Mouse (Mus musculus): ENCODE results near the gene Enoph1. TPM values are rescaled to one million over a fixed set of nuclear protein-coding genes. Genes with fewer than 3 reads are reported as not detected.

Enoph1 gene
- total RNA-seq, 2 experiments from 2014 or later = 6.7 to 9.0 TPM

DNA sequence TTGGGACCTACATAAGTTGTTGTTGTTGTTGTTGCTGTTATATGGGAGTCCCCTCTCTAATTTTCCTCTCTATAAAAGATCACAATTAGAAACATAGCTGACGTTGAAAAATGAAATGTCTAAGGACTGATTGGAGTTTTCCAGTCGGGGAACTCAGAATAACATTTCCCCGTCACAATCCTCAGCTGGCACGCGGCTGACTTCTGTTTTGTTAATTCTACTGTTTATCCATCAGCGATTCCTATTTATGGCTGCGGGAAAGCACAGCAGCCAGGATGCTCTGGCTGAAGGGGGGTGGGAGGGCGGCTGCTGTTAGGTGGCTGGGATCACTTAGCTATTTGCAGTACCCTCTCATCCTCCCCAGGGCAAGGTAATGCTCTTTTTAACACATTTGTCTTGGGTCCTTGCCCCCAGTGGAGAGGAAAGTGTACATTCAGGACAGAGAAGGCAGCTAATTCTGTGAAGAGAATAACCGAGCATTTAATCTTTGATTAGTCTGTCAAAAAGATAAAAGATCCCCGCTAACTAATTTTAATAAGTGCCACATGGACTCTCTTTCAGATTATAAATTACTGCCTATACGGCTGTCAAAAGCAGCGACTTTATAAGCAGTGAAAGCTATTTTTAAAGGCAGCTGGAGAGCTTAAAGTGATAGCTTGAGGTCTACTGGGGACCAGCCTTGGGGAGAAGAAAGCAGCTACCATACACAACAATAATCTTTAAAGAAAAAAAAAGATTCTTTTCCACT is 50.9 kb downstream of the Enoph1 start:
- no peak for TF ChIP-seq CTCF (IDR thresholded peaks at IDR 0.05)
- no peak overlapping the region for H3K27ac ChIP-seq
- intact Hi-C loops (cut with DNase I) = no loop called here
- H3K4me3 ChIP-seq = no peak overlapping the region
- no peak for DNase-seq

DNA sequence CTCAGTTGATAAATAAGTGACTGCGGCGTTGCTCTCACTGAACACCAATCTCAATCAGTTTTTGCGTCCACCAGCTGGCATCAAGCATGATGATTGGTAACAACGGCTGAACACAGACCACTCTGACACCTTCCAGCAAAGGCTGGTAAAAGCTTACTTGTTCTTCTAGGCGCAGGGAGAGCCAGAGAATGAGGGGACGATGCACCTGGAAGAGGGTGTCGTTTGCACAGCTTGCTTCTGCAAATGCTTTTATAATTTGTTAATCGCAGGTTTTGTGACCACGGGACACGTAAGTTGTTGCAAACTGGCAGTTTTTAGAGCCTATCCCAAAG is 51.4 kb downstream of the Enoph1 start:
- DNase-seq = no peak
- intact Hi-C loops (cut with DNase I) = no loop called here
- 0 out of 2 replicates have a peak overlapping the region, but pooled peaks have one; percentile 2 for H3K4me3 ChIP-seq
- TF ChIP-seq CTCF (IDR thresholded peaks at IDR 0.05) = no peak
- H3K27ac ChIP-seq = no peak overlapping the region

DNA sequence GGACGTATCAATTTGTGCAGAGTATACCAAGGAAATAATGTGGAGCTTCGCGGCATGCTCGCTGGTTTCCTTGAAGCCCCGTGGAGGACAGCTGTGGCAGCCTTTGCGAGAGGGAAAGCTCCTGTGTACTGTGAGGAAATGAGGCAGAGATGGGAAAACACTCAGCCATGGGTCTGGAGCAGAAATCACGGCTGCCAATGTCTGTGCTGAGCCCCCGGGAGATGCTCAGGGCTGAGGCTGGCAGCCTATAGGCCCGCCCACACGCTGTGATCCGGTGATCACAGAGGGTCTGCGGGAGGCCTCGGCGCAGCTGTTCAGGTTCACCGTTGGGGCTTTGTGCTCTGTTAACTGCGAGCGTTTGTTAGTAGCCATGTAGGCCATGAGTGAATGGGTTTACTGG is 51.8 kb downstream of the Enoph1 start:
- TF ChIP-seq CTCF (IDR thresholded peaks at IDR 0.05) = no peak
- no peak for DNase-seq
- Histone ChIP-seq H3K4me3 (0 out of 2 replicates have a peak overlapping the region, but pooled peaks have one; percentile 2), H3K27ac (no peak overlapping the region)
- intact Hi-C loops (cut with DNase I) = no loop called here

DNA sequence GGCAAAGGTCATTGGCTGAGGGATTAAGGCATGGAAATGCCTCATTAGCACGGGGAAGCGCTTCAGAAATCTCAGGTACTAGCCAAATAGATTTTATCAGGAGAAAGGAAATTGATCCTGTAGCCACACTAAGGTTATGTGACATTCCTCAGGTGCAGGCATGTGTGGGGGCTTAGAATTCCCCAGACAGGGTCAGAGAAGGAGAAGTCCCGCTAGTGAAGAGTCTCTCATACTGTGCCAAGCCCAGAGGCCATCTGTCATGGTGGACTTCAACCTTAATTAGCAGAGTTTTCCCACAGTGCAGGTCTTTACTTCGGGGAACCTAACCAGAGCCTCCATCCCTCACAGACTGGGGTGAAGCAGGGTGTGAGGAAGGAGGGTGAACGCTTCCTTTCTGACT is 57.2 kb downstream of the Enoph1 start:
- no peak for DNase-seq
- no peak for TF ChIP-seq CTCF (IDR thresholded peaks at IDR 0.05)
- no peak overlapping the region for H3K27ac ChIP-seq
- intact Hi-C loops (cut with DNase I) = no loop called here
- no peak overlapping the region for H3K4me3 ChIP-seq

DNA sequence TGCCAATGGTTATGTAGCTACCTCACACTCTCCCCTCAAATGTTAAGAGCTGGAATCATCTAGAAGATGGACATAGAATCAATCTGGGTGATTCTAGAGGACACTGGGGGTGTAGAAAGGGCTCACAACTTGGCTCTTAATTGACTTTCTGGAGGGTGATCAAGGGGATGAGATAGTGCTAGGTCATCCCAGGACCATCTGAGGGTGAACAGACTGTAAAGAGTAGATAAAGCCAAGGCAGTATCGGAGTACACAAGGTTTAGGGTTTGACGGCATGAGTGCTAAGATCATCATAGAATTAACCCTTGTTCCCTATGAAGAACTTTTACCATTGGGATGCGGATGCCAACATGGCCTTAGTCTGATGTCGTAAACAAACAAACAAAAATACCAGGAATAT is 58.2 kb downstream of the Enoph1 start:
- intact Hi-C loops (cut with DNase I) = no loop called here
- Histone ChIP-seq H3K4me3 (no peak overlapping the region), H3K27ac (no peak overlapping the region)
- DNase-seq = no peak
- TF ChIP-seq CTCF (IDR thresholded peaks at IDR 0.05) = no peak

DNA sequence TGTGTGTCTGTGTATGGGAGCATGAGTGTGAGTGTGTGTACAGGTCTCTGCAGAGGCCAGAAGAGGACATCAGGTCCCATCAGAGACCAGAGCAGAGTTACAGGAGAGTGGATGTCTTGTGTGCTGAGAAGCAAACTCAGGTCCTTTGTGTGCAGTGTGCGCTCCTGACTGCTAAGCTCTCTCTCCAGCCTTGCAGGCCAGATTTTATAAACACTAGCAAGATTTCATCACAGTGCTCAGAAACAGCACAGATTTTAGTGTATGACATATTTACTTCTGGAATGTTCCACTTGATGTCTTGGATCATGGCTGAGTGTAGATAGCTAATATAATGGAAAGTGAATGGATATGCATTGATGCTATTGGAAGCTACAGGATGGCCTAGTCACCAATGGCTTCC is 62.6 kb downstream of the Enoph1 start:
- no peak overlapping the region for H3K27ac ChIP-seq
- intact Hi-C loops (cut with DNase I) = no loop called here
- TF ChIP-seq CTCF (IDR thresholded peaks at IDR 0.05) = no peak
- DNase-seq = no peak
- no peak overlapping the region for H3K4me3 ChIP-seq

DNA sequence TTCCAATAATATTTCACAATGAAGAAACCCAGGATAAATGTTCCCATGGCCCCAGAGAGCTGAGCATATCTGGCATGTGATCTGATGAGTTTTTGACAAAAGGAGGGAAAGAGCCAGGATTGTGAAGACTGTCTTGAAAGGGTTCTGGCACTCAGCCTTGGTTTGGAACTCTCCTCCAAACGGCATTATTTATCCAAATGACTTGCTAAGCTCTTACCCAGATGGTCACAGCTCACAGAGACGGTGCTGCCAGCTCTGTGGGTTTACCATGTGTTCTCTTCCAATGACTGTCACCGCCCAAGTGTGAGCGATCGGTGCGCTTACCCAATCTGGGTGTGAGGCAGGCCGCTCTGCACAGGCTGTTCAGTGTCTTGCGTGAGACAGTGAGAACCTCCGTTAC is 69.1 kb downstream of the Enoph1 start:
- Histone ChIP-seq H3K4me3 (no peak overlapping the region), H3K27ac (no peak overlapping the region)
- TF ChIP-seq CTCF (IDR thresholded peaks at IDR 0.05) = no peak
- DNase-seq = peak; percentile 37
- intact Hi-C loops (cut with DNase I) = no loop called here

DNA sequence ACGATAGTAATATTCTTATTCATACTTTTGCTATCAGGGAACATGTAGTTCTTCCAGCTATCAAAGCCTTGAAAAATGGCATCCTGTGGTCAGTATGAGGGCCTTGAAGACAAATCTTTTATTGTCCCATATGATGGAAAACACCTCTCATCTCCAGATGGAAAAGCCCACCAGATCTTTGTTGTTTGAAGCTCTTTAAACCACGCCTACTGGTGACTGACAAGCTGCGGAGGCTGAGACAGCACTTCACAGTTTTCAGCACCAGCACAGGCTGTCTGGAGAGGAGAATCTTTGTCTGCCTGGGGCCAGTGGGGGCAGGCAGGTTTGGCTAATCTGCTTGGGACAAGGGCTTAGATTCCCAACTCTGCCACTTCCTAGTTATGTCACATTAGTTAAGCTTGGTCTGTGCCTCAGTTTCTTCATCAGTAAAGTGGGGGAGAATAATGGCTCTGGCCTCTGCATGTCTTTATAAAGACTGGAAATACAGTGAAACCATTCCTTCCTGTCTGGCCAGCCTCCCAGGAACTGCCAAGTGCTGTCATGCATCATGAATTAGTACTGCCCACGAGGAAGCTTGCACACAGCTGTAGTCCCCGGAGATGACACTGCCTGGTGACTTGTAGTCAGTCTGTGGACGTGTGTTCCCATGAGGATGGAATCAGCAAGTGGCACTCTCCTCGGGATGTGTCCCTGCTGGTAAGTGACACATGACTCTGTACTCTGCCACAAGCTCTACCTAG is 69.9 kb downstream of the Enoph1 start:
- intact Hi-C loops (cut with DNase I) = no loop called here
- H3K4me3 ChIP-seq = no peak overlapping the region
- TF ChIP-seq CTCF (IDR thresholded peaks at IDR 0.05) = no peak
- H3K27ac ChIP-seq = no peak overlapping the region
- DNase-seq = no peak

DNA sequence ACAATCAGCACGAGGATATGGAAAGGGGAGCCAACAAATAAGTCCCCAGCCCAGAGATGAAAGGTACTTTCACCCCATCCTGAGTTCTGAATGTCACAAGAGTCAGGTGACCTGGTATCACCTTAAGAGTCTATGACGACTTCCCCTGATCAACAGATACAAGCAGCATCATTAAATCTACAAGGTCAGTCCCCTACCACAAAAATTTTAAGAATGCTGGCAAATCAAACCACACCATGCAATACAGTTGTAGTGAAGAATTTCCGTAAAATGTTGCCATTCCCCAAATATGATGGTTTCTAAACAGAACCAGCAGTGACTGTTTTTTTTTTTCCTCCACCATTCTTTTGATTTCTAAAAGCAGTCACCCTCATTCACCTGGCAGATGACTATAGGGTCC is 70.8 kb downstream of the Enoph1 start:
- TF ChIP-seq CTCF (IDR thresholded peaks at IDR 0.05) = no peak
- Histone ChIP-seq H3K4me3 (no peak overlapping the region), H3K27ac (no peak overlapping the region)
- no peak for DNase-seq
- intact Hi-C loops (cut with DNase I) = no loop called here

DNA sequence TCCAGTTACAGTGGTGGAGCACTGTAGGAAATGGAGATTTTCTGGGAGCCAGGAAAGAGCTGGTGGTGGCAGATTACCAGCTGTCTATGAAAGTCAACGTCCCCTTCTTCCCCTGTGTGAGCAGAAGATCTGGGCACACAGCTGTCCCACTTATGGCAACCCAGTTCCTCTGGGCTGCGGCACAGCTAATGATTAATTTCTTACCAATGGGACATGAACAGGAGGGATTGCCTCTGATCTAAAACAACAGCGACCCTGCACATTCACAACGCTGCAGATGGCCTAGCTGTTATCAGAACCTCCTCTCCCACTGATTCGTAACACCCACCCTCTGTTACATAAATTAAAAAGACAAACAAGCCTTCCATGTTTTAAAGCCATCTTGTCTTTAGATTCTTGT is 73.6 kb downstream of the Enoph1 start:
- TF ChIP-seq CTCF (IDR thresholded peaks at IDR 0.05) = no peak
- Histone ChIP-seq H3K4me3 (no peak overlapping the region), H3K27ac (no peak overlapping the region)
- no peak for DNase-seq
- intact Hi-C loops (cut with DNase I) = no loop called here

Other genes with a start within 250 kb of the Enoph1 start
- not detected for gene Vamp9, start 133.7 kb upstream of the Enoph1 start, total RNA-seq (2021)
- gene Hnrnpd, start 61.0 kb upstream of the Enoph1 start, total RNA-seq (2021) = 10 to 100 TPM; 68.5 to 84.1 TPM
- under 1 TPM in 1 of 2 experiments, not detected in 1; 0.42 TPM for gene 4930524J08Rik, start 60.9 kb upstream of the Enoph1 start, total RNA-seq (2021)
- 10 to 100 TPM; 74.8 to 77.5 TPM for gene Hnrnpdl, start 321 bp upstream of the Enoph1 start, total RNA-seq (2021)
- gene Tmem150c, start 119.8 kb downstream of the Enoph1 start, total RNA-seq (2021) = 1 to 10 TPM in 1 of 2 experiments, under 1 TPM in 1; 0.82 to 2.9 TPM

Measured in gastrocnemius, adult 2 months (tissue).